Mouse (Mus musculus): ENCODE data around the gene Cfc1.

The Cfc1 gene

GRCm38 (mm10) chr1:34553690-34554089 lies 18.2 kb downstream of the Cfc1 start:
- no peak for DNase-seq (ENCODE audit: low spot score)

DNA sequence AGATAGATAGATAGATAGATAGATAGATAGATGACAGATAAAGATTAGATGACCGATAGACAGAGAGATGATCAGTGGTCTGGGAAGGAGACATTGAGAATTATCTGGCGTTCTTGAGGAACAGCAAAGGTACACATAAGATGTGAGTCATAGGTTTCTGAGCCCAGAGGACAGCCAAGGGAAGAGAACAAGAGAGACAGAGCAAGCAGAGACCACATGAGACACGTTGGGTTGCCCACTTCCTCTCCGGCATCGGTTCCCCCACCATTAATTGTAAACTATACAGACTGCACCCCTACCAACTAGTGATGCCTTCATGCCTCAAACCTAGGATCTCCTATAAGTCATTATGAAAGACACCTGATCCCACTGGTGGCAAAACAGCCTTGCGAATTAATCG lies 18.8 kb downstream of the Cfc1 start:
- DNase-seq (ENCODE audit: low spot score): no peak

DNA sequence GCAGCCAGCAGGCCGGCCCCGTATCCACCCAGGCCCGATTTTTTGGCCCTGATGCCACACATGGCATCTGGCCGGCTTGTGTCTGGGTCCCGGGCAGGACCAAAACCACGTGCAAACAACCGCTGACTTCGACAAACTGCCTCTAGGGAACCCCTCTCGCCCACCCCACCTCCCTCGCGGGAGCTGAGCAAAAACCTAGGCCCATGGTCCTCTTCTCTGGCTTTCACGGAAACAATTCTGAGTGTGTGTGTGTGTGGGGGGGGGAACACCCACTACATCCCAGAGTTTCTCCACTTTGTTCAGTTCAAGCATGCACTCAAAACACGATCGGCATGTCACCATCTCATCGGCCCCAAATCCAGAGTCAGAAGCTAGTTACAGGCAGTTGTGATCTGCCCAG lies 25.4 kb downstream of the Cfc1 start, which contains the start of gene Prss40:
Gene Prss40, minus strand, starts transcription at position 101 of the 400 bp plus-strand sequence.
- DNase-seq (ENCODE audit: low spot score): no peak

- no peak for DNase-seq (ENCODE audit: low spot score)
Measured at GRCm38 (mm10) chr1:34564383-34565045, 29.1 kb downstream of the Cfc1 start.

- DNase-seq (ENCODE audit: low spot score): no peak
Measured at GRCm38 (mm10) chr1:34568120-34568519, 32.7 kb downstream of the Cfc1 start.

DNA sequence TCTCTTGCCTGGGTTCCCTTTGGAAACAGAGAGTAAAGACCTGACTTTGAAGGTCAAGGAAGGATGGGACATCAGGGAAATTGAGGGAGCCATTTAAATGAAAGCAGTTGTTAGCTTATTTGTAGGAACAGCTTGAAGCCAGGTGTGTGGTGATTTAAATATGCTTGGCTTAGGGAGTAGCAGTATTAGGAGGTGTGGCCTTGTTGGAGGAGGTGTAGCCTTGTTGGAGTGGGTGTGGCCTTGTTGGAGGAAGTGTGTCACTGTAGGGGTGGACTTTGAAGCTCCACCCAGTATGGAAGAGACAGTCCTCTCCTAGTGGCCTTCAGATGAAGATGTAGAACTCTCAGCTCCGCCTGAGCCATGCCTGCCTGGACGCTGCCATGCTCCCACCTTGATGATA lies 34.4 kb downstream of the Cfc1 start:
- no peak for DNase-seq (ENCODE audit: low spot score)

GRCm38 (mm10) chr1:34571431-34571830 lies 36.0 kb downstream of the Cfc1 start:
- DNase-seq (ENCODE audit: low spot score): peak; percentile 41

DNA sequence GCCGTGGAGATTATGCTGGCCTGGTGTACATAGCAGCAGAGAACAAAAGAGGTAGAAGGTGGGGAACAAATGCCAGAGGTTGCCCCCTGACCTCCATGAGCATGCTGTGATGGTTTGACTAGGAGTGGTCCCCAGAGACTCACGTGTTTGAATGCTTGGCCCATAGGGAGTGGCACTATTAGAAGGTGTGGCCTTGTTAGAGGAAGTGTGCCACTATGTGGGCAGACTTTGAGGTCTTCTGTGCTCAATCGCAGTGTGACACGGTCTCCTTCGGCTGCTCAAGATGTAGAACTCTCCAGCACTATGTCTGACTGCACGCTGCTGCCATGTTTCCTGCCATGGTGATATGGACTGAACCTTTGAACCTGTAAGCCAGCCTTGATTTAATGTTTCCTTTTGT lies 37.8 kb downstream of the Cfc1 start:
- DNase-seq (ENCODE audit: low spot score): no peak

GRCm38 (mm10) chr1:34578851-34579781 lies 43.7 kb downstream of the Cfc1 start, which contains the start of gene Amer3:
Gene Amer3 (plus strand): TSS chr1:34579657.
- DNase-seq (ENCODE audit: low spot score): peak; percentile 68

DNA sequence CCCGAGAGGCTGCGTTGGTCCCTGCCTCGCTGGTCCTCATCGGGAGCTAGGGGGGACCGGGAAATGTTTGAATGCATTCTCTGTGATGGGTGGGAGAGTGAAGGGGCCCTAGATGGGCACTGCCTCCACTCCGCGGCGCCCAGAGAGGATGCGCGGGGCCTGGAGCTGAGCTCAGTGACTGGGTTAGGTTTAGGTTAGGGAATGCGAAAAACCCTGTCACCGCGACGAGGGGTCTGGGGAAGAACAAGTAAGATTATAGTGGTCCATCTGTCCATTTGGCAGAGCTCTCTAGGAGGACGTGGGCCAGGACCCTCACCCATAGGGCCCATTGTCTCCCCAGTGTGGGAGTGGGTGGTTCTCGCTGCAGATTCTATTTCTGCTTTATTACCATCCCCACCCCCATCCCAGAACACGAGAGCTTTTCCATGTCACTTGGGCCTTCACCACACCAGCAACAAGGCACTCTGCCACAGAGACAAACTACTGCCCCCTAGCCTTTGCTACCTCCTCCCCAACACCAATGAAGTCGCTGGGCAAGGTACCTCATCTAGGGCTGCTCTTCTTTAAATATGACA lies 44.4 kb downstream of the Cfc1 start:
- peak; percentile 31 for DNase-seq (ENCODE audit: low spot score)

GRCm38 (mm10) chr1:34582218-34582617 lies 46.8 kb downstream of the Cfc1 start:
- no peak for DNase-seq (ENCODE audit: low spot score)

- peak; percentile 31 for DNase-seq (ENCODE audit: low spot score)
Measured at GRCm38 (mm10) chr1:34583821-34584263, 48.4 kb downstream of the Cfc1 start.

DNA sequence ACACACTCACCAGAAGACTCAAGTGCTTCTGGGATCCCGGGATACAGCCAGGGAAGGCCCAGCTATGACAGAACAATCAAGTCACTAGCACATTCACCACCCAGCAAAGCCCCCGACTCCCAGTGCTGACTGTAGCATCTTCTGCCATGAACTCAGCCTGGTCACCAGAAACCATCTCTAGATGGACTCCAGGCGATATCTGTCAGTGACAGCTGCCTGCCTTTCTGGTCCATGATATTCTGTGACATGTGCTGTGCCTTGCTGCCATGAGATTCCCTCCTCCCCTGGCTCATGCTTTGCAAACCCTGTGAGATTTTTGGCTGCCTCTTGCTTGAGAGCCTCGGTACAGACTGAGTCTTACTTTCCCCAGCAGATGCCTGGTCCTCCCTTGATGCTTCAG lies 49.3 kb downstream of the Cfc1 start:
- DNase-seq (ENCODE audit: low spot score): no peak

DNA sequence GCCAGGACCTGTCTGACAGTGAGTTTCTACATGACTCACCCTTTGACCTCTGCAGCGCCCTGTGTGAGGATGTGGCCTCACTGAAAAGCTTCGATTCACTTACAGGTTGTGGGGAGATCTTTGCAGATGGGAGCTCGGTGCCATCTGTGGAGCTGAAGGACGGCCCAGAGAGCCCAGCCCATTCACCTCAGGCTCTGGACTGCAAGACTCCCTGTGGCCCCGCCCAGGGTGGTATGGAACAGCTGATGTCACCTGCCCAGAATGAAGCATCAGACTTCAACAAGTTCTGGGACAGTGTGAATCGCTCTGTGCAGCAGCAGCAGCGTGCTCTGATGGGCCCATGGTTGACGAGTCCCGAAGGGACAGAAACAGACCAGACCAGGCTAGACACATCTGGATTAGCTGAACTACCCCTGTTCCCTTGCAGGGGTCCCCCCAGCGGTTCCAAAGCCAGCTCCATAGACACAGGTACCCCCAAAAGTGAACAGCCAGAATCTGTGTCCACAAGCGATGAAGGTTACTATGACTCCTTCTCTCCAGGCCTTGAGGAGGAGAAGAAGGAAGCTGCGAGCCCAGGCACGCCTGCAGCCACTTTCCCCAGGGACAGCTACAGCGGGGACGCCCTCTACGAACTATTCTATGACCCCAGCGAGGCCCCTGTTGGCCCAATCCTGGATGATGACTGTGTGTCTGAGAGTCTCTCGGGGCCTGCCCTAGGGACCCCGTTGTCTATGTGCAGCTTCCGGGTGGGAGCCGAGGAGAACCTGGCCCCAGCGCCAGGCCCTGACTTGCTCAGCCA lies 52.0 kb downstream of the Cfc1 start:
- no peak for DNase-seq (ENCODE audit: low spot score)

Data from left cerebral cortex, adult 11 months (tissue).